Mouse (Mus musculus): Measurements from ENCODE around the gene Ppih. TPM values are rescaled to one million over a fixed set of nuclear protein-coding genes. Genes with fewer than 3 reads are reported as not detected.

Gene Ppih
- polyA plus RNA-seq, 1 experiment: 26.6 TPM

DNA sequence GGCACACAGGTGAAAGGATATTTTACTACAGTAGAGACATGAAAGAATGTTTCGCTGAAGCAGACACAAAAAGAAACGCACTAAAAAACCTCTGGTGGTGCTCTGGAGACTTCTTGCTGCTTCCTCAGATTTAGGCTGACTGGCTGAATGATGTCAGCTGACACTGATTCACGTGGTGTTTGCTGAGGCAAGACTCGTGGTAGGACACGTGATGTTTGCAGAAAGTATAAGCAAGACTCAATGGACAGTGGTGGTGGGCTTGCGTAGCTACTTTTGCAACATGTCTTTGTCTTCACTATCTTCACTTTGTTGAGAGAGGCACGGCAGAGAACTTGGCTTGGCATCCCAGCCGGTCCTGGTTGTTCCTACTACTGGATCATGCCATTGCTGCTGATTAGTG is 17.1 kb downstream of the Ppih start:
- peaks cover 8% of the 10 kb centered on the region; the same call in 1 of the 2 replicates for H3K36me3 ChIP-seq (ENCODE audit: control insufficient read depth, insufficient read depth, low read length)
- no peak for TF ChIP-seq POLR2A (IDR thresholded peaks at IDR 0.05; ENCODE audit: control insufficient read depth, extremely low read depth, insufficient read depth, low read length, poor library complexity)
- TF ChIP-seq CTCF (IDR thresholded peaks at IDR 0.05; ENCODE audit: borderline replicate concordance, control insufficient read depth, extremely low read depth, insufficient read depth, low read length, poor library complexity): no peak
- 94% methylated on average over 8 of the region's 8 CpGs for WGBS
- no peaks in the 10 kb centered on the region for H3K27me3 ChIP-seq (ENCODE audit: control insufficient read depth, insufficient read depth, low read length)
- no peaks in the 10 kb centered on the region for H3K4me1 ChIP-seq (replicated peaks; ENCODE audit: control insufficient read depth, insufficient read depth, low read length)
- no peak overlapping the region for H3K27ac ChIP-seq (ENCODE audit: control insufficient read depth, insufficient read depth, low read length)
- H3K4me3 ChIP-seq (ENCODE audit: control insufficient read depth, insufficient read depth, low read length): no peak overlapping the region
- no peak for DNase-seq

DNA sequence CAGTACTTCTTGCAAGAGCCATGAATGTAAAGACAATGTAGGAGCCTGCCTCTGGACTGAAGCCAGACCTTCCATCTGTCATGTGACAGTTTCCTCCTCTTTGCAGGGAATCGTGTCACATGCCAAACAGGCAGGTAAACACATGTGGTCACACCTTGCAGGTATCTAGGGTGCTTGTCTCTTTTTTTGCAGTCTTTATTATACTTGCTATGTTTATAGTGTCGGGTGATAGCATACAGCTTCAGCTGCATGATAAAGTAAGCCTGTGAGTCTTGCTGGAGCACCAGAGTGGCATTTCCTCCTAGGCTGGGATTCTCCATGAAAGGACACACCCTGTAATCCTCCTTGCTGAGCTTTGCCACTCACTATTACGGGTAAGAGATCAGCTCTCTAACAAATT is 18.6 kb downstream of the Ppih start:
- no peaks in the 10 kb centered on the region for H3K4me1 ChIP-seq (replicated peaks; ENCODE audit: control insufficient read depth, insufficient read depth, low read length)
- TF ChIP-seq POLR2A (IDR thresholded peaks at IDR 0.05; ENCODE audit: control insufficient read depth, extremely low read depth, insufficient read depth, low read length, poor library complexity) (no peak), CTCF (IDR thresholded peaks at IDR 0.05; ENCODE audit: borderline replicate concordance, control insufficient read depth, extremely low read depth, insufficient read depth, low read length, poor library complexity) (no peak)
- no peak overlapping the region for H3K27ac ChIP-seq (ENCODE audit: control insufficient read depth, insufficient read depth, low read length)
- no peaks in the 10 kb centered on the region for H3K36me3 ChIP-seq (ENCODE audit: control insufficient read depth, insufficient read depth, low read length)
- no peak overlapping the region for H3K4me3 ChIP-seq (ENCODE audit: control insufficient read depth, insufficient read depth, low read length)
- no peak for DNase-seq
- 84% methylated on average over 3 of the region's 3 CpGs for WGBS
- H3K27me3 ChIP-seq (ENCODE audit: control insufficient read depth, insufficient read depth, low read length): no peaks in the 10 kb centered on the region

- TF ChIP-seq CTCF (IDR thresholded peaks at IDR 0.05; ENCODE audit: borderline replicate concordance, control insufficient read depth, extremely low read depth, insufficient read depth, low read length, poor library complexity): no peak
- Histone ChIP-seq H3K4me3 (ENCODE audit: control insufficient read depth, insufficient read depth, low read length) (no peak overlapping the region), H3K4me1 (replicated peaks; ENCODE audit: control insufficient read depth, insufficient read depth, low read length) (no peaks in the 10 kb centered on the region), H3K27ac (ENCODE audit: control insufficient read depth, insufficient read depth, low read length) (no peak overlapping the region), H3K36me3 (ENCODE audit: control insufficient read depth, insufficient read depth, low read length) (no peaks in the 10 kb centered on the region), H3K27me3 (ENCODE audit: control insufficient read depth, insufficient read depth, low read length) (no peaks in the 10 kb centered on the region)
- WGBS: 97% methylated on average over 3 of the region's 3 CpGs
- no peak for DNase-seq
These were observed 19.6 kb downstream of the Ppih start for GRCm38 (mm10) chr4:119300761-119301160.

- TF ChIP-seq CTCF (IDR thresholded peaks at IDR 0.05; ENCODE audit: borderline replicate concordance, control insufficient read depth, extremely low read depth, insufficient read depth, low read length, poor library complexity): no peak
- TF ChIP-seq POLR2A (IDR thresholded peaks at IDR 0.05; ENCODE audit: control insufficient read depth, extremely low read depth, insufficient read depth, low read length, poor library complexity): no peak
- Histone ChIP-seq H3K36me3 (ENCODE audit: control insufficient read depth, insufficient read depth, low read length) (no peaks in the 10 kb centered on the region), H3K27me3 (ENCODE audit: control insufficient read depth, insufficient read depth, low read length) (no peaks in the 10 kb centered on the region), H3K4me3 (ENCODE audit: control insufficient read depth, insufficient read depth, low read length) (no peak overlapping the region), H3K27ac (ENCODE audit: control insufficient read depth, insufficient read depth, low read length) (no peak overlapping the region), H3K4me1 (replicated peaks; ENCODE audit: control insufficient read depth, insufficient read depth, low read length) (peaks cover 5% of the 10 kb centered on the region)
- no peak for DNase-seq
- WGBS: 17% methylated on average over 2 of the region's 2 CpGs
These were observed 23.0 kb downstream of the Ppih start for GRCm38 (mm10) chr4:119297361-119297760.

GRCm38 (mm10) chr4:119295134-119295453 is 25.3 kb downstream of the Ppih start:
- Histone ChIP-seq H3K27me3 (ENCODE audit: control insufficient read depth, insufficient read depth, low read length) (no peaks in the 10 kb centered on the region), H3K4me3 (ENCODE audit: control insufficient read depth, insufficient read depth, low read length) (no peak overlapping the region), H3K36me3 (ENCODE audit: control insufficient read depth, insufficient read depth, low read length) (no peaks in the 10 kb centered on the region), H3K4me1 (replicated peaks; ENCODE audit: control insufficient read depth, insufficient read depth, low read length) (peaks cover 5% of the 10 kb centered on the region), H3K27ac (ENCODE audit: control insufficient read depth, insufficient read depth, low read length) (no peak overlapping the region)
- TF ChIP-seq POLR2A (IDR thresholded peaks at IDR 0.05; ENCODE audit: control insufficient read depth, extremely low read depth, insufficient read depth, low read length, poor library complexity) (no peak), CTCF (IDR thresholded peaks at IDR 0.05; ENCODE audit: borderline replicate concordance, control insufficient read depth, extremely low read depth, insufficient read depth, low read length, poor library complexity) (no peak)
- WGBS: 16% methylated on average over 6 of the region's 6 CpGs
- peak; percentile 7 for DNase-seq

GRCm38 (mm10) chr4:119294415-119295133 is 25.8 kb downstream of the Ppih start, which contains the start of gene Ybx1:
Gene Ybx1 (minus strand): TSS chr4:119294604.
- Histone ChIP-seq H3K4me1 (replicated peaks; ENCODE audit: control insufficient read depth, insufficient read depth, low read length) (peaks cover 5% of the 10 kb centered on the region), H3K27ac (ENCODE audit: control insufficient read depth, insufficient read depth, low read length) (no peak within 1 kb of the TSS), H3K27me3 (ENCODE audit: control insufficient read depth, insufficient read depth, low read length) (no peaks in the 10 kb centered on the region), H3K36me3 (ENCODE audit: control insufficient read depth, insufficient read depth, low read length) (no peaks in the 10 kb centered on the region), H3K4me3 (ENCODE audit: control insufficient read depth, insufficient read depth, low read length) (peak within 1 kb of the TSS; percentile 91)
- under 1% methylated on average over 61 of the region's 61 CpGs for WGBS
- peak; percentile 99 for DNase-seq
- TF ChIP-seq CTCF (IDR thresholded peaks at IDR 0.05; ENCODE audit: borderline replicate concordance, control insufficient read depth, extremely low read depth, insufficient read depth, low read length, poor library complexity): no peak
- peak; percentile 37; the same call in 1 of the 2 replicates for TF ChIP-seq POLR2A (IDR thresholded peaks at IDR 0.05; ENCODE audit: control insufficient read depth, extremely low read depth, insufficient read depth, low read length, poor library complexity)
